Comparison of ENCODE assay signal across 20 mouse cellular contexts in the genomic region with DNA sequence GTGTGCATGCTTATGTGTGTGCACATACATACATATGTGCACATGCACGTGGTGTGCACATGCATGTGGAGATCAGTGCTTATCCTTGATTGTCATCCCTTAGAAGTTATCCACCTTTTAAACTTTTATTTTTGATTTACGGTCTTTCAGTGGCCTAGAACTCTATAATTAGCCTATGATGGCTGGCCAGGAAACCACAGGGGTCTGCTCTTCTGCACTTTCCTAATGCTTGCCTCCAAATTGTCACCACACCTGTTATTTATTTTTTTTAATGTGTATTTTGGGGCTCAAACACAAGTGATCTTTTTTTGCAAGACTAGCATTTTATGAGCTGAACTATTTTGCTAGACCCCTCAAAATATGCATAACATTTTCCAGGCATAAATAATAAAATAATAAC.
A peak's percentile ranks its signal among the peaks of the same experiment; 100 is the strongest.
DNase-seq lines count a peak whose midpoint lies in the region; ATAC-seq lines count a peak whose summit lies in the region.
"Had no signal": no experiment of that assay in that cellular context is flagged by ENCODE, and none has a peak within 500 bp of the region (broad histone marks: within the 10 kb centered on the region; RNA-seq: fewer than 3 reads in every experiment).

No protein-coding gene starts in this region.

- intact Hi-C loops in heart, postnatal 10 days (cut with DNase I): no loop called here

- peak; percentile 39 to 51 for DNase-seq in cerebellum, postnatal 10 days
- DNase-seq in cerebellum, postnatal 14 days: peak; percentile 24 to 55
- no peak for DNase-seq in cerebellum, adult 11-12 months
- peak; percentile 3 to 4 for DNase-seq in cerebellum, postnatal 36 days
- DNase-seq in cerebellum, adult 9-10 months: no peak
- DNase-seq in forelimb bud, embryonic 11.5 days (ENCODE audit: low read depth, low spot score): peak; percentile 13
- no peak for DNase-seq in heart, postnatal 10 days
- DNase-seq: adrenal gland, adult 2 months; adrenal gland, adult 8-10 months; adrenal gland, postnatal 10 days; adrenal gland, postnatal 14 days; adrenal gland, postnatal 25 days; adrenal gland, postnatal 36 days; B cell, adult 2 months; cerebellum, adult 11 months; cerebellum, adult 18-20 months had no signal

- ATAC-seq in cerebellum, adult (ENCODE audit: insufficient number of reproducible peaks, low FRiP score, low TSS enrichment): no peak
- ATAC-seq: activated CD4-positive, CD25-positive, alpha-beta regulatory T cell, adult 4 months; CD4-positive, CD25-positive, alpha-beta regulatory T cell, adult 4 months; Patski had no signal

Comparison
In these comparisons a context has a peak if more than half of its experiments do, and no peak if none do; other contexts are left out.
1. DNase-seq: peak in cerebellum, postnatal 10 days (2 of 2), cerebellum, postnatal 14 days (2 of 2), cerebellum, postnatal 36 days (2 of 2) and forelimb bud, embryonic 11.5 days (single experiment); none in cerebellum, adult 11-12 months (single experiment), cerebellum, adult 9-10 months (single experiment) and heart, postnatal 10 days (0 of 2).